Mouse (Mus musculus) ES-E14 (cell line): Measurements from ENCODE around the gene Pigo.

Source experiments
- CHD2 ChIP-seq: IDR thresholded peaks from 2 replicates; pipeline ENCODE4 v1.6.1; 2014; ENCODE audit warnings: mild to moderate bottlenecking, low read depth, low read length, inconsistent platforms
- HCFC1 ChIP-seq: IDR thresholded peaks from 2 replicates; pipeline ENCODE4 v1.6.1; 2012; ENCODE audit warnings: low read length, inconsistent platforms, borderline replicate concordance; ENCODE audit not compliant: insufficient read depth
- ZC3H11A ChIP-seq: IDR thresholded peaks from 2 replicates; pipeline ENCODE4 v1.6.1; 2012; ENCODE audit warnings: low read depth, mild to moderate bottlenecking, inconsistent platforms, low read length, borderline replicate concordance

- no peak for TF ChIP-seq HCFC1
- TF ChIP-seq CHD2: no peak
- no peak for TF ChIP-seq ZC3H11A
Measured at GRCm38 (mm10) chr4:43057654-43058053, 32.0 kb upstream of the Pigo start.
